Mouse (Mus musculus): ENCODE data around the gene P2rx4. TPM values are rescaled to one million over a fixed set of nuclear protein-coding genes. Genes with fewer than 3 reads are reported as not detected.
A peak's percentile ranks its signal among the peaks of the same experiment; 100 is the strongest.

The P2rx4 gene
- polyA plus RNA-seq, 1 experiment = 21.0 TPM

GRCm38 (mm10) chr5:122773756-122774155 is 66.4 kb downstream of the P2rx4 start:
- Histone ChIP-seq H3K36me3 (ENCODE audit: control insufficient read depth, insufficient read depth, low read length, poor library complexity, severe bottlenecking) (no peaks in the 10 kb centered on the region), H3K4me3 (ENCODE audit: low read depth, low read length) (no peak overlapping the region), H3K9me3 (replicated peaks; ENCODE audit: control insufficient read depth, insufficient read depth, low read length, poor library complexity, severe bottlenecking) (no peaks in the 10 kb centered on the region), H3K4me1 (ENCODE audit: control insufficient read depth, insufficient read depth, low read length) (peaks cover 2% of the 10 kb centered on the region), H3K9ac (ENCODE audit: low read depth, poor library complexity, severe bottlenecking) (no peak overlapping the region), H3K27ac (ENCODE audit: insufficient read depth, low read length) (no peak overlapping the region), H3K27me3 (ENCODE audit: control insufficient read depth, insufficient read depth, low read length, poor library complexity, severe bottlenecking) (0 out of 2 replicates have a peak, but pooled peaks cover 2% of the 10 kb centered on the region)
- TF ChIP-seq EP300 (IDR thresholded peaks at IDR 0.05; ENCODE audit: insufficient read depth, low read depth, low read length) (no peak), POLR2A (IDR thresholded peaks at IDR 0.05; ENCODE audit: insufficient read depth, low read length) (no peak), CTCF (IDR thresholded peaks at IDR 0.05; ENCODE audit: low read depth, low read length) (no peak)

GRCm38 (mm10) chr5:122774743-122775611 is 67.6 kb downstream of the P2rx4 start:
- TF ChIP-seq CTCF (IDR thresholded peaks at IDR 0.05; ENCODE audit: low read depth, low read length) (no peak), EP300 (IDR thresholded peaks at IDR 0.05; ENCODE audit: insufficient read depth, low read depth, low read length) (no peak), POLR2A (IDR thresholded peaks at IDR 0.05; ENCODE audit: insufficient read depth, low read length) (no peak)
- no peaks in the 10 kb centered on the region for H3K36me3 ChIP-seq (ENCODE audit: control insufficient read depth, insufficient read depth, low read length, poor library complexity, severe bottlenecking)
- no peak overlapping the region for H3K27ac ChIP-seq (ENCODE audit: insufficient read depth, low read length)
- peak overlapping the region; percentile 66 for H3K4me3 ChIP-seq (ENCODE audit: low read depth, low read length)
- H3K9me3 ChIP-seq (replicated peaks; ENCODE audit: control insufficient read depth, insufficient read depth, low read length, poor library complexity, severe bottlenecking) = no peaks in the 10 kb centered on the region
- H3K9ac ChIP-seq (ENCODE audit: low read depth, poor library complexity, severe bottlenecking) = peak overlapping the region; percentile 23
- 0 out of 2 replicates have a peak, but pooled peaks cover 2% of the 10 kb centered on the region for H3K27me3 ChIP-seq (ENCODE audit: control insufficient read depth, insufficient read depth, low read length, poor library complexity, severe bottlenecking)
- peaks cover 3% of the 10 kb centered on the region for H3K4me1 ChIP-seq (ENCODE audit: control insufficient read depth, insufficient read depth, low read length)

GRCm38 (mm10) chr5:122775646-122776286 is 68.4 kb downstream of the P2rx4 start:
- TF ChIP-seq CTCF (IDR thresholded peaks at IDR 0.05; ENCODE audit: low read depth, low read length) (no peak), POLR2A (IDR thresholded peaks at IDR 0.05; ENCODE audit: insufficient read depth, low read length) (no peak), EP300 (IDR thresholded peaks at IDR 0.05; ENCODE audit: insufficient read depth, low read depth, low read length) (no peak)
- 0 out of 2 replicates have a peak, but pooled peaks cover 2% of the 10 kb centered on the region for H3K27me3 ChIP-seq (ENCODE audit: control insufficient read depth, insufficient read depth, low read length, poor library complexity, severe bottlenecking)
- peaks cover 1% of the 10 kb centered on the region for H3K4me1 ChIP-seq (ENCODE audit: control insufficient read depth, insufficient read depth, low read length)
- H3K9ac ChIP-seq (ENCODE audit: low read depth, poor library complexity, severe bottlenecking) = peak overlapping the region; percentile 4
- peak overlapping the region; percentile 66 for H3K4me3 ChIP-seq (ENCODE audit: low read depth, low read length)
- H3K27ac ChIP-seq (ENCODE audit: insufficient read depth, low read length) = no peak overlapping the region
- H3K36me3 ChIP-seq (ENCODE audit: control insufficient read depth, insufficient read depth, low read length, poor library complexity, severe bottlenecking) = no peaks in the 10 kb centered on the region
- no peaks in the 10 kb centered on the region for H3K9me3 ChIP-seq (replicated peaks; ENCODE audit: control insufficient read depth, insufficient read depth, low read length, poor library complexity, severe bottlenecking)

GRCm38 (mm10) chr5:122777322-122777721 is 70.0 kb downstream of the P2rx4 start:
- Histone ChIP-seq H3K27ac (ENCODE audit: insufficient read depth, low read length) (no peak overlapping the region), H3K36me3 (ENCODE audit: control insufficient read depth, insufficient read depth, low read length, poor library complexity, severe bottlenecking) (no peaks in the 10 kb centered on the region), H3K9ac (ENCODE audit: low read depth, poor library complexity, severe bottlenecking) (no peak overlapping the region), H3K27me3 (ENCODE audit: control insufficient read depth, insufficient read depth, low read length, poor library complexity, severe bottlenecking) (0 out of 2 replicates have a peak, but pooled peaks cover 2% of the 10 kb centered on the region), H3K4me3 (ENCODE audit: low read depth, low read length) (no peak overlapping the region), H3K9me3 (replicated peaks; ENCODE audit: control insufficient read depth, insufficient read depth, low read length, poor library complexity, severe bottlenecking) (no peaks in the 10 kb centered on the region), H3K4me1 (ENCODE audit: control insufficient read depth, insufficient read depth, low read length) (peaks cover 1% of the 10 kb centered on the region)
- no peak for TF ChIP-seq POLR2A (IDR thresholded peaks at IDR 0.05; ENCODE audit: insufficient read depth, low read length)
- no peak for TF ChIP-seq EP300 (IDR thresholded peaks at IDR 0.05; ENCODE audit: insufficient read depth, low read depth, low read length)
- no peak for TF ChIP-seq CTCF (IDR thresholded peaks at IDR 0.05; ENCODE audit: low read depth, low read length)

GRCm38 (mm10) chr5:122778231-122779226 is 71.2 kb downstream of the P2rx4 start:
- H3K4me1 ChIP-seq (ENCODE audit: control insufficient read depth, insufficient read depth, low read length) = peaks cover 1% of the 10 kb centered on the region
- H3K27ac ChIP-seq (ENCODE audit: insufficient read depth, low read length) = no peak overlapping the region
- H3K36me3 ChIP-seq (ENCODE audit: control insufficient read depth, insufficient read depth, low read length, poor library complexity, severe bottlenecking) = no peaks in the 10 kb centered on the region
- no peaks in the 10 kb centered on the region for H3K9me3 ChIP-seq (replicated peaks; ENCODE audit: control insufficient read depth, insufficient read depth, low read length, poor library complexity, severe bottlenecking)
- H3K4me3 ChIP-seq (ENCODE audit: low read depth, low read length) = peak overlapping the region; percentile 73
- TF ChIP-seq EP300 (IDR thresholded peaks at IDR 0.05; ENCODE audit: insufficient read depth, low read depth, low read length) (no peak), CTCF (IDR thresholded peaks at IDR 0.05; ENCODE audit: low read depth, low read length) (no peak), POLR2A (IDR thresholded peaks at IDR 0.05; ENCODE audit: insufficient read depth, low read length) (no peak)
- 0 out of 2 replicates have a peak, but pooled peaks cover 2% of the 10 kb centered on the region for H3K27me3 ChIP-seq (ENCODE audit: control insufficient read depth, insufficient read depth, low read length, poor library complexity, severe bottlenecking)
- H3K9ac ChIP-seq (ENCODE audit: low read depth, poor library complexity, severe bottlenecking) = peak overlapping the region; percentile 93

Other genes starting within 250 kb of the P2rx4 start
- gene Atp2a2, start 205.3 kb upstream of the P2rx4 start, polyA plus RNA-seq (2011; ENCODE audit: insufficient read depth, insufficient read length, low read depth, missing spikeins) = 165 and 177 TPM in 2 replicates
- gene Ift81, start 93.0 kb upstream of the P2rx4 start, polyA plus RNA-seq (2011; ENCODE audit: insufficient read depth, insufficient read length, low read depth, missing spikeins) = 31.9 and 36.9 TPM in 2 replicates
- 2.7 and 3.5 TPM in 2 replicates for gene P2rx7, start 63.6 kb upstream of the P2rx4 start, polyA plus RNA-seq (2011; ENCODE audit: insufficient read depth, insufficient read length, low read depth, missing spikeins)
- gene Camkk2, start 71.9 kb downstream of the P2rx4 start, polyA plus RNA-seq (2011; ENCODE audit: insufficient read depth, insufficient read length, low read depth, missing spikeins) = 24.4 and 26.2 TPM in 2 replicates
- gene Anapc5, start 113.8 kb downstream of the P2rx4 start, polyA plus RNA-seq (2011; ENCODE audit: insufficient read depth, insufficient read length, low read depth, missing spikeins) = 344 and 397 TPM in 2 replicates
- gene Rnf34, start 142.5 kb downstream of the P2rx4 start, polyA plus RNA-seq (2011; ENCODE audit: insufficient read depth, insufficient read length, low read depth, missing spikeins) = 28.5 and 34.5 TPM in 2 replicates

Data from ES-Bruce4 (cell line).